28 mouse cellular contexts compared by ENCODE assay signal in genomic region chrX:103490853-103491252, GRCm38 (mm10).
DNase-seq lines count a peak whose midpoint lies in the region; ATAC-seq and TF ChIP-seq lines count a peak whose summit lies in the region.
"Had no signal": no experiment of that assay in that cellular context is flagged by ENCODE, and none has a peak within 500 bp of the region (broad histone marks: within the 10 kb centered on the region; RNA-seq: fewer than 3 reads in every experiment).

No protein-coding gene starts in this region.

- peaks cover 13% of the 10 kb centered on the region for H3K79me2 ChIP-seq in MEL (ENCODE audit: control insufficient read depth, insufficient read depth, low read length, poor library complexity)

- no peaks in the 10 kb centered on the region for H3K27me3 ChIP-seq in liver, embryonic 13.5 days
- no peaks in the 10 kb centered on the region for H3K27me3 ChIP-seq in liver, postnatal 0 days (ENCODE audit: insufficient read depth, low read length)
- no peaks in the 10 kb centered on the region for H3K27me3 ChIP-seq in MEL (ENCODE audit: control insufficient read depth in 1 of 2, insufficient read depth in 2 of 2, low read length in 2 of 2)
- H3K27me3 ChIP-seq in intestine, embryonic 16.5 days (replicated peaks; ENCODE audit: control insufficient read depth, insufficient read depth, low read length) = no peaks in the 10 kb centered on the region
- H3K27me3 ChIP-seq in heart, embryonic 11.5 days (ENCODE audit: control insufficient read depth, insufficient read depth, low read length) = no peaks in the 10 kb centered on the region
- H3K27me3 ChIP-seq: CH12.LX; embryonic facial prominence, embryonic 13.5 days; embryonic facial prominence, embryonic 15.5 days; forebrain, embryonic 12.5 days had no signal

- no peaks in the 10 kb centered on the region for H3K9me3 ChIP-seq in liver, embryonic 13.5 days (replicated peaks)
- H3K9me3 ChIP-seq in liver, postnatal 0 days (ENCODE audit: low read length) = no peaks in the 10 kb centered on the region
- H3K9me3 ChIP-seq in MEL (replicated peaks; ENCODE audit: insufficient read depth, low read length) = no peaks in the 10 kb centered on the region
- no peaks in the 10 kb centered on the region for H3K9me3 ChIP-seq in intestine, embryonic 16.5 days (ENCODE audit: control insufficient read depth, low read length)
- no peaks in the 10 kb centered on the region for H3K9me3 ChIP-seq in heart, embryonic 11.5 days (replicated peaks; ENCODE audit: control insufficient read depth, low read length)
- H3K9me3 ChIP-seq: embryonic facial prominence, embryonic 13.5 days; embryonic facial prominence, embryonic 15.5 days; forebrain, embryonic 10.5 days; forebrain, embryonic 12.5 days had no signal

- H3K4me1 ChIP-seq in liver, embryonic 13.5 days (replicated peaks) = peaks cover 35% of the 10 kb centered on the region
- H3K4me1 ChIP-seq in liver, postnatal 0 days (ENCODE audit: insufficient read depth) = peaks cover 8% of the 10 kb centered on the region
- peaks cover 0 to 9% of the 10 kb centered on the region in 2 experiments; a peak in 2 of 4 replicates for H3K4me1 ChIP-seq in MEL (ENCODE audit: control insufficient read depth in 1 of 2, insufficient read depth in 2 of 2, low read length in 2 of 2)
- peaks cover 11% of the 10 kb centered on the region for H3K4me1 ChIP-seq in intestine, embryonic 16.5 days (ENCODE audit: control insufficient read depth, insufficient read depth, low read length)
- 0 out of 2 replicates have a peak, but pooled peaks cover 5% of the 10 kb centered on the region for H3K4me1 ChIP-seq in heart, embryonic 11.5 days (ENCODE audit: control insufficient read depth, insufficient read depth, low read length)

- TF ChIP-seq POLR2A in MEL (IDR thresholded peaks at IDR 0.05; ENCODE audit: control insufficient read depth in 1 of 2, insufficient read depth in 1 of 2, low read depth in 1 of 2, low read length in 2 of 2, poor library complexity in 1 of 2) = no peak

- H3K9ac ChIP-seq in liver, embryonic 13.5 days = no peak overlapping the region
- H3K9ac ChIP-seq in liver, postnatal 0 days (replicated peaks) = no peak overlapping the region
- no peak overlapping the region for H3K9ac ChIP-seq in MEL (ENCODE audit: control insufficient read depth, low read depth, low read length, poor library complexity, severe bottlenecking)
- H3K9ac ChIP-seq in intestine, embryonic 16.5 days (ENCODE audit: low read depth, low read length) = no peak overlapping the region
- no peak overlapping the region for H3K9ac ChIP-seq in heart, embryonic 11.5 days (ENCODE audit: low read depth, low read length)
- H3K9ac ChIP-seq: embryonic facial prominence, embryonic 13.5 days; embryonic facial prominence, embryonic 15.5 days; forebrain, embryonic 12.5 days had no signal

- H3K4me3 ChIP-seq in liver, embryonic 13.5 days (replicated peaks) = no peak overlapping the region
- H3K4me3 ChIP-seq in liver, postnatal 0 days (ENCODE audit: low read depth, low read length) = no peak overlapping the region
- no peak overlapping the region for H3K4me3 ChIP-seq in MEL (ENCODE audit: control insufficient read depth in 1 of 2, insufficient read depth in 1 of 2, low read depth in 2 of 2, low read length in 2 of 2)
- no peak overlapping the region for H3K4me3 ChIP-seq in intestine, embryonic 16.5 days (ENCODE audit: low read length)
- no peak overlapping the region for H3K4me3 ChIP-seq in heart, embryonic 11.5 days (ENCODE audit: low read depth, low read length)
- H3K4me3 ChIP-seq: embryonic facial prominence, embryonic 13.5 days; embryonic facial prominence, embryonic 15.5 days; erythroblast, embryonic 14.5 days; forebrain, embryonic 10.5 days; forebrain, embryonic 12.5 days had no signal

- H3K36me3 ChIP-seq in liver, embryonic 13.5 days = no peaks in the 10 kb centered on the region
- H3K36me3 ChIP-seq in liver, postnatal 0 days (replicated peaks; ENCODE audit: insufficient read depth, low read length) = no peaks in the 10 kb centered on the region
- peaks cover 0 to 13% of the 10 kb centered on the region in 2 experiments; a peak in 2 of 4 replicates for H3K36me3 ChIP-seq in MEL (ENCODE audit: control insufficient read depth in 1 of 2, insufficient read depth in 2 of 2, low read length in 2 of 2)
- no peaks in the 10 kb centered on the region for H3K36me3 ChIP-seq in intestine, embryonic 16.5 days (ENCODE audit: control insufficient read depth, insufficient read depth, low read length)
- no peaks in the 10 kb centered on the region for H3K36me3 ChIP-seq in heart, embryonic 11.5 days (ENCODE audit: control insufficient read depth, insufficient read depth, low read length)
- H3K36me3 ChIP-seq: embryonic facial prominence, embryonic 13.5 days; embryonic facial prominence, embryonic 15.5 days; forebrain, embryonic 10.5 days; forebrain, embryonic 12.5 days; G1E had no signal

- WGBS in liver, embryonic 13.5 days (ENCODE audit: insufficient replicate concordance) = 45% methylated on average over 2 of the region's 2 CpGs
- 60% methylated on average over 2 of the region's 2 CpGs for WGBS in liver, postnatal 0 days (ENCODE audit: insufficient replicate concordance)
- 92% methylated on average over 2 of the region's 2 CpGs for WGBS in intestine, embryonic 16.5 days
- 52% methylated on average over 2 of the region's 2 CpGs for WGBS in heart, embryonic 11.5 days (ENCODE audit: insufficient replicate concordance)

- no peak for TF ChIP-seq CTCF in liver, postnatal 0 days (IDR thresholded peaks at IDR 0.05; ENCODE audit: low read depth)
- no peak for TF ChIP-seq CTCF in MEL (IDR thresholded peaks at IDR 0.05 in 2 of 3, conservative IDR thresholded peaks at IDR 0.05 in 1 of 3; ENCODE audit: control insufficient read depth in 1 of 3, insufficient read depth in 1 of 3, low read depth in 2 of 3, low read length in 3 of 3, poor library complexity in 1 of 3, severe bottlenecking in 1 of 3)

- TF ChIP-seq EP300 in liver, postnatal 0 days (IDR thresholded peaks at IDR 0.05; ENCODE audit: low read depth) = no peak
- no peak for TF ChIP-seq EP300 in MEL (IDR thresholded peaks at IDR 0.05; ENCODE audit: low read depth in 1 of 2, low read length in 2 of 2)

- no peak overlapping the region for H3K4me2 ChIP-seq in liver, embryonic 13.5 days
- H3K4me2 ChIP-seq in liver, postnatal 0 days (ENCODE audit: low read depth, low read length) = no peak overlapping the region
- no peak overlapping the region for H3K4me2 ChIP-seq in intestine, embryonic 16.5 days (ENCODE audit: low read depth, low read length)
- no peak overlapping the region for H3K4me2 ChIP-seq in heart, embryonic 11.5 days
- H3K4me2 ChIP-seq: embryonic facial prominence, embryonic 13.5 days; embryonic facial prominence, embryonic 15.5 days; forebrain, embryonic 12.5 days had no signal

- peak; percentile 18 for DNase-seq in liver, embryonic 13.5 days
- DNase-seq in liver, postnatal 0 days = no peak
- DNase-seq in 416B (ENCODE audit: low read depth) = peak; percentile 42
- DNase-seq in MEL (ENCODE audit: low read depth, low spot score) = peak; percentile 19
- peak; percentile 66 for DNase-seq in retina, postnatal 1 day
- DNase-seq in layer of hippocampus, postnatal 25 days (ENCODE audit: extremely low spot score in 1 of 2, low spot score in 1 of 2) = no peak
- DNase-seq: adrenal gland, adult 2 months; adrenal gland, postnatal 10 days; adrenal gland, postnatal 25 days; B cell, adult 2 months; cerebellum, adult 11-12 months; cerebellum, adult 8-10 months; cerebellum, adult 9-11 months; cerebellum, postnatal 14 days; cerebellum, postnatal 36 days; embryo, embryonic 11 days had no signal

- H3K27ac ChIP-seq in liver, embryonic 13.5 days = no peak overlapping the region
- H3K27ac ChIP-seq in liver, postnatal 0 days (ENCODE audit: low read depth) = no peak overlapping the region
- no peak overlapping the region for H3K27ac ChIP-seq in MEL (ENCODE audit: control insufficient read depth, low read depth, low read length)
- H3K27ac ChIP-seq in intestine, embryonic 16.5 days (ENCODE audit: low read length) = no peak overlapping the region
- H3K27ac ChIP-seq in heart, embryonic 11.5 days (ENCODE audit: low read depth, low read length) = no peak overlapping the region
- H3K27ac ChIP-seq: embryonic facial prominence, embryonic 13.5 days; embryonic facial prominence, embryonic 15.5 days; forebrain, embryonic 10.5 days; forebrain, embryonic 12.5 days had no signal

- TF ChIP-seq RAD21 in MEL (IDR thresholded peaks at IDR 0.05; ENCODE audit: low read depth, low read length) = no peak

- no peak for ATAC-seq in liver, embryonic 13.5 days (ENCODE audit: low read depth)
- no peak for ATAC-seq in liver, postnatal 0 days
- no peak for ATAC-seq in intestine, embryonic 16.5 days
- no peak for ATAC-seq in heart, embryonic 11.5 days (replicated peaks; ENCODE audit: insufficient number of reproducible peaks, low FRiP score, low TSS enrichment)
- ATAC-seq: CD4-positive, CD25-positive, alpha-beta regulatory T cell, adult 4 months; forebrain, embryonic 14.5 days; forebrain, embryonic 16.5 days had no signal

TF ChIP-seq in MEL, 35 proteins besides CTCF, POLR2A, EP300 and RAD21:
- TF ChIP-seq GATA1 (IDR thresholded peaks at IDR 0.05; ENCODE audit: low read depth, low read length) (0 out of 2 replicates have a peak, but pooled peaks have one; percentile 8), MAFK (IDR thresholded peaks at IDR 0.05; ENCODE audit: borderline replicate concordance, low read depth, low read length) (no peak)
TF ChIP-seq in MEL: peak in this region for 1.

Comparison
In these comparisons a context has a peak if more than half of its experiments do, and no peak if none do; other contexts are left out.
1. DNase-seq: peak in liver, embryonic 13.5 days (single experiment), 416B (single experiment), MEL (single experiment) and retina, postnatal 1 day (single experiment); none in liver, postnatal 0 days (single experiment) and layer of hippocampus, postnatal 25 days (0 of 2).